Mouse (Mus musculus) cortical plate, adult 2 months (tissue): ENCODE measurements around the gene Gm14139. TPM values are rescaled to one million over a fixed set of nuclear protein-coding genes. Genes with fewer than 3 reads are reported as not detected.
"Not testable (repeated sequence)": the region's sequence is repeated elsewhere in the genome, so short reads cannot be mapped to it uniquely, and the experiment has no call there.

ENCODE experiments used
- H3K27ac ChIP-seq: fragments of 200-500 bp; 2 replicates; pipeline ENCODE4 v1.5.1; 2012; ENCODE audit warnings: low read length, control low read depth, inconsistent platforms; ENCODE audit not compliant: insufficient read depth
- H3K4me1 ChIP-seq: fragments of 200-500 bp; 2 replicates; pipeline ENCODE4 v1.6.1; 2011; ENCODE audit warnings: low read length; ENCODE audit not compliant: control insufficient read depth, insufficient read depth
- H3K4me3 ChIP-seq: fragments of 200-500 bp; 2 replicates; pipeline ENCODE4 v1.5.1; 2011; ENCODE audit warnings: mild to moderate bottlenecking, low read length, control low read depth; ENCODE audit not compliant: insufficient read depth
- CTCF ChIP-seq: fragments of 200-500 bp; IDR thresholded peaks from 2 replicates; pipeline ENCODE4 v1.5.1; 2011; ENCODE audit warnings: mild to moderate bottlenecking, control low read depth, low read length; ENCODE audit not compliant: insufficient read depth; ENCODE audit errors: extremely low read depth
- POLR2A ChIP-seq: fragments of 200-500 bp; IDR thresholded peaks from 2 replicates; pipeline ENCODE4 v1.6.1; 2011; ENCODE audit warnings: mild to moderate bottlenecking, low read length, control low read depth; ENCODE audit not compliant: insufficient read depth; ENCODE audit errors: extremely low read depth
- polyA plus RNA-seq: library from polyadenylated mRNA; depleted of rRNA; stranded (reverse); fragments of >200 nt; gene quantifications from 2 replicates; pipeline ENCODE4 v1.2.3, GENCODE M21; 2012; rRNA removed

Gene Gm14139
- polyA plus RNA-seq, result 0.10 TPM in 1 of 2 replicates, not detected in the other

DNA sequence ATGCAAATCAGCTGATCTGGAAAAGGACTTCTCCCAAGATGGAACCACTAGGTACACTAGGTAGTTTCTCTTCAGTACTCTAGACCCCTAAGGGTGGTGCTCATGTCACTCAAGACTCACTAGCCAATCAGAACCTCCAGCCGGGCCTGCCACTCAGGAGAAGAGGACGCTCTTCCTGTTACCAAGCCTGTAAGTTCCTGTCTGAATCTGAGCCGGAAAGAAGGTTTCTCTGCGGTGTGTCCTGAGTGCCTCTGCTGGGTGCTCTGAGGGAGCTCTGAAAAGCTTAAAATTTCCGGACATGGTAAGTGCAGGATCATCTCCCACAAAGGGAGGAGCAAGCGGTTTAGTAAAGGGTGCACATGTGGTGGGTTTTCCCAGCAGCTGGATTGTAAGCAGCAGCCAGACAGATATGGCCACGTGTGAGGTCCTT, at the start of gene Gm14139:
Gm14139 (plus strand) TSS at position 186 of the 430 bp plus-strand sequence.
- H3K4me1 ChIP-seq, H3K4me3 ChIP-seq, H3K27ac ChIP-seq: not testable (repeated sequence)

DNA sequence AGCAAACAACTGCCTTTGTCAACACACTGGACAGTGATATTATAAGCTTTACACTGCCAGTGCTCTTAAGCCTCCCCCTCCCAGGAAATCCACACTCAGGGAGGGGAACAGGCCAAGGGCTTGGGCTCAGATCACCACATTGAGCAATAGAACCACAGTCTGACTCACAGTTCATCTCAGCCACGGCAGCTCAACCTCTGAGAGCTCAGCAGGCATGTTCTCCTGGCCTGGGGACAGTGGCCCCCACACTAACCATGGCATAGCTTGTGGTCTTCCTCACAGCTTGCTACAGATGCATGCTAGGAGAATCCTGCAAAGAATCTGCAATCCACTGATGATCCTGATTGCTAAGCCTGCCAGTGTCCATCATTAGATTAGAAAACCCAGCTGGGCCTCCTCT, 49.6 kb upstream of the Gm14139 start:
- not testable (repeated sequence) for H3K27ac ChIP-seq, H3K4me3 ChIP-seq, H3K4me1 ChIP-seq

DNA sequence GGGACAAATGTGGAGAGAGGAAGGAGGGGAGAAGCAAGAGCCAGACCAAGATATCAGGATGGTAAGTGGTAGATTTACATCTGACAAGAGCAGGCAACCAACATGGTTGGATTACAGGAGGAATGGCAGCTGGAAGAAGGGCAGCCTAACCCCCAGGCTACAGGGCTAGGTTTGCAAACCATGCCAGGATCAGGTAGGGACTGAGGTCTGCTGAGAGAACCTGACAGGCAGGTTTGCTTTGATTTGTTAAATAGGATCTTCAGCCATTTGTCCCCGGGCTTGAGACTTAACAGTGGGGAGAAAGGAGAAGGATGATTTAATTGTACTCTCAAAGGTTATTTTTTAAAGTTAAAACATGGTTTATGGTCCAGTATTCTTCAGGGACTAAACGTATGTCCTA, 48.8 kb upstream of the Gm14139 start:
- H3K4me3 ChIP-seq, result no peak overlapping the region
- no peaks in the 10 kb centered on the region for H3K4me1 ChIP-seq
- H3K27ac ChIP-seq, result no peak overlapping the region
- no peak for TF ChIP-seq POLR2A
- no peak for TF ChIP-seq CTCF

DNA sequence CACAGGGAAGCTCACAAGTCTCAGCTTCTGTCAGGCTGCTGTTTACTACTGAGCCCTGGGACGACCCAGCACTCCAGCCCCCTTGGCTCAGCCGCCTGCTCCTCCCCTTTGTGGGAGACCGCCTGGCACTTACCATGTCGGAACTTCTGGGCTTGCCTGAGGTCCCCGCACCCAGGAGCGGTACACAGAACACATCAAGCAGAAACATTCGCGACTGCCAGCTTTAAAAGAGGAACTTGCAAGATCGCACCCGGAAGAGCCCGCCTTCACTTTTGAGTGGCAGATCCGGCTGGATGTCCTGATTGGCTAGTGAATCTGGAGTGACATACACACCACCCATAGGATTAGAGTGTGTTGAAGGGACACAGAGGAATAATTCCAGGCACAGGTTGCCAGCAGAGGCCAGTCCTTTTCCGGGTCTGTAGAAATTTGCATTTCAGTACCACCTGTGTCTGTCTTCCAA, 45.1 kb upstream of the Gm14139 start, which contains the start of gene Zfp120:
Zfp120 (minus strand) TSS at position 274 of the 463 bp plus-strand sequence.
- TF ChIP-seq POLR2A (0 out of 2 replicates have a peak, but pooled peaks have one; percentile 27), CTCF (no peak)
- H3K27ac ChIP-seq, result no peak within 1 kb of the TSS
- peak within 1 kb of the TSS; percentile 92 for H3K4me3 ChIP-seq
- no peaks in the 10 kb centered on the region for H3K4me1 ChIP-seq

DNA sequence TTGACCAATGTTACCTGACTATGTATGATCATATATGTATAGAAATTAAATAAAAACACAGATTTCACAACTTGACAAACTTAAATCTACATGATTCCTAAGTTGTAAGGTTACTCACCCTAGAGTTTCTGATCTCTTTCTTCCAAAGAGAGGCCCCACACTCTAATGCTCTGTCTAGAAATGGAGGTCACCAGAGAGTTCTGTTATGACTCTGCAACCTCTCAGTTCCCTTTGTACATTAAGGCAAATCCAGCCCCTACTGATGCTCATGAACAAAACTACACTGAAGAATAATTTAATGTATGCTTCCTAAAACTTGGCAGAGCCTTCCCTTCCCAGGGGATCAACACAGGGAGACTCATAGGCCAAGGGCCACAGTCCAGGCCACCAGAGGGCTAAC, 14.9 kb upstream of the Gm14139 start:
- no peak overlapping the region for H3K27ac ChIP-seq
- H3K4me1 ChIP-seq, result no peaks in the 10 kb centered on the region
- TF ChIP-seq CTCF (no peak), POLR2A (no peak)
- H3K4me3 ChIP-seq, result no peak overlapping the region

DNA sequence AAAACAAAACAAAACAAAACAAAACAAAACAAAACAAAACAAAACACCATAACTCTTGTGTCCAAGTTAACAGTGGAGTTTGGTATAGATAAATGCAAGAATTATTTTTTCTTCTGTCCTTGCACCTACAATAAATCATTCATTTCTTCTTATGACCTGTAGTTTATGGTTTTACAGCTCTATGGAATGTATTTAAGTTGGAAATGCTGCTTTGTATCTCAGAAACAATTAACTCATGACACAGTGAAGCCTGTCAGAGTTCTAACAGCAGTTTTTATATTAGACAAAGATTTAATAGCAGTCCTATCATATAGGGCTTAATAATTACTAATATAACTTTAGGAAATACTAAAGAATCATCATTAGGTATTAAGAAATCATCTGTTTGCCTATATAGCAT, 7.7 kb upstream of the Gm14139 start:
- TF ChIP-seq CTCF (no peak), POLR2A (no peak)
- H3K4me1 ChIP-seq, result no peaks in the 10 kb centered on the region
- no peak overlapping the region for H3K27ac ChIP-seq
- H3K4me3 ChIP-seq, result no peak overlapping the region

DNA sequence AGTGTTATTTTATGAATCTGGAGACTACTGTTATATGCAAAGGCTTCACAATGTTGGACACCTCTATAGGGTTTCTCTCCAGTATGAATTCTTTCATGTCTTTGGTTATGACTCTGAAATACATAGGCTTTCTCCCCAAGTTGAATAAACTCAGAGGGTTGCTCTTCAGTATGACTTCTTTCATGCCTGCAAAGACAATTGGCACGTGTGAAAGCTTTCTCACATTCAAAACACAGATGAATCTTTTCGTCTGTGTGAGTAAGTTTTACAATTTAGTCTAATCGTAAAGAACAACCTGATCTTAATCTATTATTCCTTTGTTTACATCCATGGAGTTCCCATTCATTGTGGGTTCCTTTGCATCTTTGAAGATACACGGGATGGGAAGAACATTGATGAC, 2.0 kb upstream of the Gm14139 start, which contains the start of gene Gm10770:
Gm10770 (minus strand) TSS at position 101 of the 400 bp plus-strand sequence.
- H3K27ac ChIP-seq, H3K4me3 ChIP-seq: not testable (repeated sequence)

DNA sequence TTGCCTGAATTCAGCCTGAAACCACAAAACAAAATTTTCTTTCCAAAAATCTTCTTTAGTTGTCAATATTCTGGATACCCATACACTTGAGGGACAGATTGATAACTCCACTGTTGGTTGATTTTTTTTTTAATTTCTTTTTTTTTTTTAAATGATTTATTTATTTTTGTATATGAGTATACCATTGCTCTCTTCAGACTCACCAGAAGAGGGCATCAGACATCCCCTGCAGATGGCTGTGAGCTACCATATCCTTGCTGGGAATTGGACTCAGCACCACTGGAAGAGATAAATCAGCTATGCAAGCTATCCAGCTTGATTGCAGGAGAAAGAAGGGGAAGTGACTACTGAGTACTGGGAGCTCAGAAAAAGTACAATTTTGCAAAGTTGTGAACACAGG, 509 bp upstream of the Gm14139 start:
- H3K4me3 ChIP-seq, H3K4me1 ChIP-seq, H3K27ac ChIP-seq: not testable (repeated sequence)

More for the DNA sequence above, 2.0 kb upstream of the Gm14139 start, which contains the start of gene Gm10770:
- H3K4me1 ChIP-seq, result not testable (repeated sequence)

DNA sequence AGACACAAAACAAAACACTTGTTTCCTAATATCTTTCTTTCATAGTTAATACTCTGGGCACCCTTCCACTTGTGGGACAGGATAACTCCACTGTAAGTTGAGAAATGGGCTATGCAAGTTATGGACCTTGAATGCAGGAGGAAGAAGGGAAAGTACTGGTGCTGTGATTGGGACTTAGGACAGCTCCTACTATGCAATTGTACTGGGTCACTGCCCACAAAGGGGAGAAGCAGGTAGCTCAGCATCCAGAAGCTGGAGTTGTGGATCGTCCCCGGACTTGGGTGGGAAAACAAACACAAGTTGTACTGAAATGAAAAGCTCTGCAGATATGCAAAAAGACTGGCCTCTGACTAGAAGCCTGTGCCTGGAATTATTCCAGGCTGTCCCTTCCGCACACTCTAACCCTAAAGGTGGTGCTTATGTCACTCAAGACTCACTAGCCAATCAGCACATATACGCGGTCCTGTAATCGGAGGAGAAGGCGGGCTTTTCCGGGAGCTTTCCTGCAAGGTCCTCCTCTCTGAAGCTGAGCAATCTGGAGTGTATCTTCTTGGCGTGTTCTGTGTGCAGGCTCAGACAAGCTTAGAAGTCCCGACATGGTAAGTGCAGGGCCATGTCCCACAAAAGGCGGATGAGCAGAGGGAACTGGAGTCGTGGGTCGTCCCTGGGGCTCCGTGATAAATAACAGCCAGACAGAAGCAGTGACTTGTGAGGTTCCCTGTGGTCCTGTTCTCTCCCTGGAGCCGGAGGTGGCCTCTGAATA, 36.2 kb downstream of the Gm14139 start, which contains the start of gene Zfp937:
Zfp937 (plus strand) TSS at position 474 of the 763 bp plus-strand sequence.
- not testable (repeated sequence) for H3K4me1 ChIP-seq, H3K27ac ChIP-seq
- TF ChIP-seq POLR2A, result peak; percentile 33; the same call in 1 of the 2 replicates
- H3K4me3 ChIP-seq, result peak within 1 kb of the TSS; percentile 68

DNA sequence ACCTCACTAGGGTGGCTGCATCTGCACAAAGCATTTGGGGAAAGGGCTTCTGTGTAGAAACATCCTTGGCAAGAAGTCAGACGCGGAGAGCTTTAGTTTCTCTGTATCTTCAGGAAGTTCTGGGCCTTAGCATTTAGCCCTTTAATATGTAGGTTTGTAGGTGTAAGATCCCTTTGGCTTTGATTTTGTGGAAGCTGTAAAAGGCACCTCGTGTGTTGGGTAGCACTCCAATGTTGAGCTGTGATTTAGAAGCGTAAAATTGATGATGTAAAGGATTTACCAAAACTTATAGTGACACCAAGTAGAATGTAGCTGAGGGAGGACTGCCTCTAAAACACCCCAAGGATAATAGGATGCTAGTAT, 36.8 kb downstream of the Gm14139 start:
- H3K4me1 ChIP-seq, H3K27ac ChIP-seq: not testable (repeated sequence)
- H3K4me3 ChIP-seq, result peak overlapping the region; percentile 68

DNA sequence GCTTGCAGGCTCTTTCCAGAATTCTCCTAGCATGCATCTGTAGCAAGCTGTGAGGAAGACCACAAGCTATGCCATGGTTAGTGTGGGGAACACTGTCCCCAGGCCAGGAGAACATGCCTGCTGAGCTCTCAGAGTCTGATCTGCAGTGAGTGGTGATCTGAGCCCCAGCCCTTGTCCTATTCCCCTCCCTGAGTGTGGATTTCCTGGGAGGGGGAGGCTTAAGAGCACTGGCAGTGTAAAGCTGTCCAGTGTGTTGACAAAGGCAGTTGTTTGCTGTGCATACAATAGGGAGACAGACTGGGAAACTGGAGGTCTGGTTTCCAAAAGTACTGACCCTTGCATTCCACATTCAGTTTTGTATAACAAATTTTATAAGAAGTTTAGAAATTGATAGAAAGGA, 41.7 kb downstream of the Gm14139 start:
- H3K4me1 ChIP-seq, result not testable (repeated sequence)

More for the DNA sequence above, 41.7 kb downstream of the Gm14139 start:
- not testable (repeated sequence) for H3K27ac ChIP-seq, H3K4me3 ChIP-seq

Other genes with a start within 250 kb of the Gm14139 start
- 3.9 and 4.7 TPM in 2 replicates for gene Zfp120, start 45.0 kb upstream of the Gm14139 start, polyA plus RNA-seq
- not detected in 2 replicates for gene Gm10770, start 2.1 kb upstream of the Gm14139 start, polyA plus RNA-seq
- 2.3 and 2.5 TPM in 2 replicates for gene Zfp937, start 36.3 kb downstream of the Gm14139 start, polyA plus RNA-seq
- 0.38 and 0.68 TPM in 2 replicates for gene Gm21994, start 73.8 kb downstream of the Gm14139 start, polyA plus RNA-seq
- gene Gm14124, start 75.8 kb downstream of the Gm14139 start, polyA plus RNA-seq, result 0.04 TPM in 1 of 2 replicates, not detected in the other
- gene Gm10130, start 141.9 kb downstream of the Gm14139 start, polyA plus RNA-seq, result not detected in 2 replicates
- gene 3300002I08Rik, start 181.0 kb downstream of the Gm14139 start, polyA plus RNA-seq, result 2.7 and 4.4 TPM in 2 replicates